ENCODE assay signal across 8 mouse cellular contexts in genomic region chr17:65916135-65916668, GRCm38 (mm10). TPM values are rescaled to one million over a fixed set of nuclear protein-coding genes. Genes with fewer than 3 reads are reported as not detected.
DNase-seq lines count a peak whose midpoint lies in the region; ATAC-seq and TF ChIP-seq lines count a peak whose summit lies in the region.

No protein-coding gene starts in this region.

- peaks cover 18% of the 10 kb centered on the region for H3K4me1 ChIP-seq in forebrain, embryonic 15.5 days
- H3K4me1 ChIP-seq in heart, postnatal 0 days (ENCODE audit: control insufficient read depth, insufficient read depth), result peaks cover 6% of the 10 kb centered on the region; the same call in 1 of the 2 replicates
- H3K4me1 ChIP-seq in lung, embryonic 16.5 days (replicated peaks; ENCODE audit: control insufficient read depth, insufficient read depth, low read length), result peaks cover 11% of the 10 kb centered on the region

- WGBS in forebrain, embryonic 15.5 days, result 4% methylated on average over 8 of the region's 8 CpGs
- WGBS in heart, postnatal 0 days, result 10% methylated on average over 8 of the region's 8 CpGs
- WGBS in lung, embryonic 16.5 days, result 25% methylated on average over 8 of the region's 8 CpGs

- no peak overlapping the region for H3K4me3 ChIP-seq in forebrain, embryonic 15.5 days
- H3K4me3 ChIP-seq in heart, postnatal 0 days (ENCODE audit: low read depth, low read length), result no peak overlapping the region
- H3K4me3 ChIP-seq in lung, embryonic 16.5 days (ENCODE audit: low read length), result no peak overlapping the region; the same call in 1 of the 2 replicates

- TF ChIP-seq EP300 in heart, postnatal 0 days (IDR thresholded peaks at IDR 0.05; ENCODE audit: low read depth), result no peak

- no peaks in the 10 kb centered on the region for H3K27me3 ChIP-seq in forebrain, embryonic 15.5 days
- no peaks in the 10 kb centered on the region for H3K27me3 ChIP-seq in heart, postnatal 0 days (ENCODE audit: control insufficient read depth, insufficient read depth, low read length)
- no peaks in the 10 kb centered on the region for H3K27me3 ChIP-seq in lung, embryonic 16.5 days (ENCODE audit: control insufficient read depth, insufficient read depth, low read depth, low read length)

- H3K36me3 ChIP-seq in forebrain, embryonic 15.5 days, result no peaks in the 10 kb centered on the region
- H3K36me3 ChIP-seq in heart, postnatal 0 days (replicated peaks; ENCODE audit: control insufficient read depth, insufficient read depth, low read length), result no peaks in the 10 kb centered on the region
- no peaks in the 10 kb centered on the region for H3K36me3 ChIP-seq in lung, embryonic 16.5 days (ENCODE audit: control insufficient read depth, insufficient read depth, low read length)

- H3K9ac ChIP-seq in forebrain, embryonic 15.5 days (replicated peaks), result no peak overlapping the region
- peak overlapping the region; percentile 28; the same call in 1 of the 2 replicates for H3K9ac ChIP-seq in heart, postnatal 0 days (replicated peaks; ENCODE audit: low read depth, low read length)
- H3K9ac ChIP-seq in lung, embryonic 16.5 days (ENCODE audit: low read length), result peak overlapping the region; percentile 55

- peak overlapping the region; percentile 89 for H3K27ac ChIP-seq in forebrain, embryonic 15.5 days (replicated peaks)
- H3K27ac ChIP-seq in heart, postnatal 0 days (ENCODE audit: low read depth), result peak overlapping the region; percentile 95
- peak overlapping the region; percentile 98 for H3K27ac ChIP-seq in lung, embryonic 16.5 days (ENCODE audit: low read length)

- ATAC-seq in forebrain, embryonic 15.5 days (replicated peaks), result peak; percentile 93
- peak; percentile 96 for ATAC-seq in heart, postnatal 0 days (ENCODE audit: insufficient read depth, low read depth)
- peak; percentile 96 for ATAC-seq in lung, embryonic 16.5 days (ENCODE audit: low read depth)
- ATAC-seq in inflammation-experienced regulatory T-cells, adult 6 months, result no peak

- DNase-seq in adrenal gland, adult (ENCODE audit: inconsistent age in 2 of 2, low spot score in 1 of 2), result peak; percentile 40 to 75
- DNase-seq in adrenal gland, adult 8-10 months, result no peak
- DNase-seq in heart, postnatal 0 days (ENCODE audit: low spot score), result peak; percentile 87
- peak; percentile 87 to 89 for DNase-seq in kidney, postnatal 25 days
- peak; percentile 48 for DNase-seq in retina, postnatal 7 days (ENCODE audit: low read depth, low spot score)

- no peak overlapping the region for H3K4me2 ChIP-seq in forebrain, embryonic 15.5 days (replicated peaks)
- peak overlapping the region; percentile 50 for H3K4me2 ChIP-seq in heart, postnatal 0 days (ENCODE audit: low read depth, low read length)
- peak overlapping the region; percentile 45 for H3K4me2 ChIP-seq in lung, embryonic 16.5 days (ENCODE audit: low read depth, low read length)

- H3K9me3 ChIP-seq in forebrain, embryonic 15.5 days, result no peaks in the 10 kb centered on the region
- no peaks in the 10 kb centered on the region for H3K9me3 ChIP-seq in heart, postnatal 0 days (replicated peaks; ENCODE audit: control insufficient read depth, low read length)
- H3K9me3 ChIP-seq in lung, embryonic 16.5 days (ENCODE audit: control insufficient read depth, low read length), result no peaks in the 10 kb centered on the region

- TF ChIP-seq CTCF in heart, postnatal 0 days (IDR thresholded peaks at IDR 0.05; ENCODE audit: low read depth), result no peak

RNA-seq across cellular contexts. Expression of gene Ralbp1, which starts 30.6 kb away (rescaled TPM):
- total RNA-seq in adrenal gland, adult 8-10 months (2022), result 10 to 100 TPM; 59.3 to 64.9 (median 62.6) TPM
- polyA plus RNA-seq in forebrain, embryonic 15.5 days (2015; fragmentation: Nextera tagmentation; extraction: Ambion mirVana), result 57.5 and 61.3 TPM in 2 replicates
- 37.9 and 38.6 TPM in 2 replicates for total RNA-seq in heart, postnatal 0 days (2014; rRNA removed; ENCODE audit: low replicate concordance)
- polyA plus RNA-seq in heart, postnatal 0 days (2015; fragmentation: Nextera tagmentation; extraction: Ambion mirVana), result 39.0 and 45.8 TPM in 2 replicates
- polyA plus RNA-seq in lung, embryonic 16.5 days (2015; fragmentation: Nextera tagmentation; extraction: Ambion mirVana), result 95.4 and 101 TPM in 2 replicates
- polyA plus RNA-seq in inflammation-experienced regulatory T-cells, adult 6 months (2017; shearing (Covaris generic)), result 10 to 100 TPM; 48.4 to 62.8 (median 60.1) TPM

RNA-seq across cellular contexts. Expression of gene Twsg1, which starts 34.8 kb away (rescaled TPM):
- total RNA-seq in adrenal gland, adult 8-10 months (2022), result 100 to 1,000 TPM; 107 to 156 (median 129) TPM
- polyA plus RNA-seq in forebrain, embryonic 15.5 days (2015; fragmentation: Nextera tagmentation; extraction: Ambion mirVana), result 76.3 and 77.5 TPM in 2 replicates
- total RNA-seq in heart, postnatal 0 days (2014; rRNA removed; ENCODE audit: low replicate concordance), result 81.4 and 92.7 TPM in 2 replicates
- 60.0 and 65.8 TPM in 2 replicates for polyA plus RNA-seq in heart, postnatal 0 days (2015; fragmentation: Nextera tagmentation; extraction: Ambion mirVana)
- polyA plus RNA-seq in lung, embryonic 16.5 days (2015; fragmentation: Nextera tagmentation; extraction: Ambion mirVana), result 126 and 129 TPM in 2 replicates
- 10 to 100 TPM; 18.6 to 22.8 (median 22.1) TPM for polyA plus RNA-seq in inflammation-experienced regulatory T-cells, adult 6 months (2017; shearing (Covaris generic))
